Mouse (Mus musculus) spleen, embryonic (tissue): ENCODE results near the gene Inafm1.

ENCODE experiments used
- CTCF ChIA-PET: fragments of 350-600 bp; sonication (Branson Sonifier 250); formaldehyde crosslinking; loops from one replicate; lab custom pipeline; 2022; lab: Charles Lee

Inafm1 gene

DNA sequence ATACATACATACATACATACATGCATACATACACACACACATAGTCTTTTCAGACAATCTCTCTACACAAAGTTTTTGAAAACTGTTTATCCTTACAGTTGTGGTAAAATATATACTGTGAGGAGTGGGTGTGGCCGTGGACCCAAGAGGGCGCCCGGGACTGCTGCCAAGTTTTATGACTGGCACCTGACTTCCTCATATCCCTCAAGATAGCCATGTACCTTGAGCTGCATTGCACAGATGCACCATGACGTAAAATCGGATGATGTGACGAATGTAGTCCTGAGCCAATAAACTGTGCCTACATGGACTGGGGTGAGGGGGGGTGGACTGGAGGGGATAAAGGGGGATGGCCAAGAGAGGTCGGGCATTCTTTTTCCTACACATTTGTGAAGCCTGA, 6.8 kb downstream of the Inafm1 start:
- CTCF ChIA-PET: interaction anchor here (0.7 kb wide), 1 partner anchor 58 kb away, joined by 3 read pairs; no protein-coding TSS in a partner anchor

DNA sequence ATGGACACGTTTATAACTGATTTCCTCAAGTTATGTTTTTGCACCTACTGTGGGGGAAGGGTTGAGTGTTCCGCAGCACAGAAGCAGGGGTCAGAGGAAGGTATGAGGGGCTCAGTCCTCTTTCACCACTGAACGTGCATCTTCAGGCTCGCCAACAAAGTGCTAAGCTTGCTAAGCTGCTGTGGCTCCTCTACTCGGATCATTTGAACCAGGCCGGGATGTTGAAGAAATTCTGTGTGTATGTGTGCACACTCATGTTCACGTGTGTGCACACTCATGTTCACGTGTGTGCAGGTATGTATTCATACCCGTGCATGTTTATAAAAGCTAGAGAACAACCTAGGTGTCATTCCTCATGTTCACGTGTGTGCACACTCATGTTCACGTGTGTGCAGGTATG, 7.6 kb downstream of the Inafm1 start:
- CTCF ChIA-PET: interaction anchor here (0.7 kb wide), 1 partner anchor 203 kb away, joined by 3 read pairs; no protein-coding TSS in a partner anchor

DNA sequence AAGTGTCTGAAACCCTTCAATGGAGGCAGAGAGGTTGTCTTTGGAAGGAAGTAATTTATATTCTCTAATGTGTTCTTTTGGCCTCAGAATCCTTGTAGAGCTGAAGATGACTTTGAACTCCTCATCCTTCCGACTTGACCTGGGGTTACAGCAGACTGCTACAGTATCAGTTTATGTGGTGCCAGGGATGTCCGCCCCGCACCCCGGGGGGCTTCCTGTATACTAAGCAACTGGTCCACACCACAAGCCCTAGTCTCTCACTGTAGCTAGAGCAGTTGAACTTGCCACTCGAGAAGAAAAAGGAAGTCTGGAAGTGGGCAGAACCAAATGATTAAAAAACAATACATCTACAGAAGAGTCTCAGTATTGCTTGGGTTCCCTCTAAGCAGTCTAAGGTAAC, 9.6 kb downstream of the Inafm1 start:
- CTCF ChIA-PET: interaction anchor here (0.6 to 1.0 kb wide), 3 partner anchors 32 to 165 kb away, joined by 3 to 5 read pairs (median 3); no protein-coding TSS in a partner anchor

DNA sequence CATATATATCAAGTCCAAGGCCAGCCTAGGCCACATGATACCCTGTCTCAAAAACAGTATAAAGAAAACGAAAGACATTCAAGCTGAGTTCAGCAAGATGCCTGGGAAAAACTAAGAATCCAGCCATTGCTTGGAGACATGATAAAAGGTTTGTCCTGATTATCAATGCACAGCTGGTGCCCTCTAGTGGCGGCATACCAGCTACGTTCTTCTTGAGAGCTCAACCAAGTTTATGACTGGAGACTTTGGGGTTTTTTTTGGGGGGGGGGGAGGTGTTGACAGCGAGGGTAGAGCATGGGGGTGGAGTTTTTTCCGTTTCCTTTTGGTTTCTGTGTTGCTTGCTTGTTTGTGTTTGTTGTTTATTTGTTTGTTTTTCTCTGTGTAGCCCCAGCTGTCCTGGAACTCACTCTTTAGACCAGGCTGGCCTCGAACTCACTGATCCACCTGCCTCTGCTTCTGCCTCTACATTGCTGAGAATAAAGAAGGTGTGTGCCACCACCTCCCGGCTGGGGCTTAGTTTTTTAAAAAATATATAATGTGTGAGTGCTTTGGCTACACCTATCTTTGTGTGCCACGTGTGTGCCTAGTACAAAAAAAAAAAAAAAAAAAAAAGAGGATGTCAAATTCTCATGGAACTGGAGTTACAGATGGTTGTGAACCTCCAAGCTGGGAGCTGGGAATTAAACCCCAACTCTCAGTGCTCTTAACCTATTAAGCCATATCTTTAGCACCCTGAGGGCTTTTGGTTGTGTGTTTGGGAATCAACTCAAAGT, 10.2 kb downstream of the Inafm1 start:
- CTCF ChIA-PET: interaction anchor here (0.5 to 1.6 kb wide), 9 partner anchors 9 to 164 kb away, joined by 3 to 13 read pairs (median 4); no protein-coding TSS in a partner anchor

DNA sequence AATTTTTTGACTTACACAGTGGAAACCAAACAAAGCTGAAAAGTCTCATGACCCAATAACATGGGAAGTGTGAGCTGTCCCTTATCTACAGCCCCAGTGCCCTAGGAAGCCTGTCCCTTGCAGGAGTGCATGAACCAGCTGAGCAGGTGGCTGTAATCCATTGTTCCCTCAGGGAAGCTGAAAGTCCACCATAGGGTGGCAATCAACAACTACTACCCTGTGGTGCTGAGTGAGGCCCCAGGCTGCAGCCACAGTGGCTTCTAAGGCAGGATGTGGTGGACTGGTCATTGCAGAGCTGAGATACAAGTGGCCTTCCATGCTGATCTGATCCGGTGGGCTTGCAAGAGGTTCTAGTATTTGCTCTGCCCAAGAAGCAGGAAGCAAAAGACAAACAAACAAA, 12.3 kb downstream of the Inafm1 start:
- CTCF ChIA-PET: interaction anchor here (0.6 kb wide), 1 partner anchor 50 kb away, joined by 3 read pairs; no protein-coding TSS in a partner anchor

DNA sequence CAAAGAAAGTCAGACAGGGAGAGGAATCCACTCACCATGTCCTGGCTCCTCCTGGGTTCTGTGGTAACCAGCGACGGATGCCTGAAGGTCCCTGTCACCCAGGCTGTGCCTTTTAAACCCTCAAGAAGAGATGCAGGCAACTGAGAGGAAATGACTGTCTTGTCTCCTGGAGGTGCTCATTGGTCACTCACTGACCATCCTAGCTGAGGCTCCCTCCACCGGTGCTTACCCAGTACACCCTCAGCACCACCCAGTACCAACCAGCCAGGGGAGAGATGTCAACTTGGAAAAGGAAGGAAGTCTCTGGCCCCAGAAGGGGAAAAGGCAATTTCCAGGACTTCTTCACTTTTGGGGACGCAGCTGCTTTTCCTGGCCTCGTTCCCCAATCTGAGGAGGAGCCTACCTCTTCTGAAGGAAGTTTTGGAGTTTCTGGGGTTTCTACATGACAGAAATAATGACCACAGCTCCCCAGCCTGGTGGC, 14.3 kb downstream of the Inafm1 start, which contains the start of gene C5ar1:
TSS of gene C5ar1 (minus strand) at position 431 of the 481 bp plus-strand sequence.
- CTCF ChIA-PET: no interaction called here

DNA sequence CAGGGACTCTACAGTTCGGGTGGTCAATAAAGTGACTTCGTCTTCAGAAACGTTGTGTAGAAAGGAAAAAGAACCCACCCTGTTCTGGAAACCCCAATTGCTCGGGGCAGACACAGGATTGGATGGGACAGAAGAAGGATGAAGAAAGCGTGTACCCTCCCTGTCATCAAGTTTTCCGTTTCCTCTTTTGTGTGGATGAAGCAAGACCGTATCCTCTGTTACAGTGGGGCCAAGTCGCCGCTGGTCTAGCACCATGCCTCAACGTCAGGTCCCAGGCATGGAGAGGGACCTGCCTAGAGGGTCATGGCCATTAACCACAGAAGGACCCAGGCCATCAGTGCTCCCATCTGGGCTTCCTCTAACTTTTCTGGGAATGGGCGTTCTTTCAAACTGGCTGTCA, 15.6 kb downstream of the Inafm1 start:
- CTCF ChIA-PET: no interaction called here

DNA sequence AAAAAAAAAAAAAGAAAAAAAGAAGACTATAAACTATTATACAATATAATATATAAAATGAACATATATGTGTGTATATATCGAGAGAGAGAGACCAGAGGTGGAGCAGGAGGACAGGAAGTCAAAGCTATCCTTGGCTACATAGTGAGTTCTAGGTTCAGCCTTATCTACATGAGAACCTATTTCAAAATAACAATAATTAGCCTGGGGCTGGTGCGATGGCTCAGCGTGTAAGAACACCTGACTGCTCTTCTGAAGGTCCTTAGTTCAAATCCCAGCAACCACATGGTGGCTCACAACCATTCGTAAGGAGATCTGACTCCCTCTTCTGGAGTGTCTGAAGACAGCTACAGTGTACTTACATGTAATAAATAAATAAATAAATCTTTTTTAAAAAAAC, 17.5 kb downstream of the Inafm1 start:
- CTCF ChIA-PET: interaction anchor here (0.7 kb wide), 1 partner anchor 17 kb away, joined by 4 read pairs; the partner anchor contains the start of gene Inafm1

DNA sequence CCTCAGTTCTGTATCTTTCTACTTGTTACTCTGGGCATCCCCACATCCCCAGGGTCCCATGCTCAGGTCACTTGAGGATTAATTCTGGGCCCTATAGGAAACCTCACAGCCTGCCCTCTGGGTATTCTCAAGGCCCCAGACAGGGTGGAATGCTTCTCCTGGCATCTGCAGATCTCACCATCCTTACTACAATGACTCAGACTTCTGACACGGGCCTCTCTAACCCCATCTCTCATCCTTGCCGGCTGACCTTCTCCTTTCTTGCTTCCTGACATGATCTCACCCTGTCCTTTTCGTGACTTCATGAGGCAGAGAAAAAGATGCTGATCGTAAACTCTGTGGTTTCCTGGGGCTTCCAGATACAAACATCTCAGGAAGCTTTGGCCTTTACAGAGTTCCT, 19.2 kb downstream of the Inafm1 start:
- CTCF ChIA-PET: no interaction called here

DNA sequence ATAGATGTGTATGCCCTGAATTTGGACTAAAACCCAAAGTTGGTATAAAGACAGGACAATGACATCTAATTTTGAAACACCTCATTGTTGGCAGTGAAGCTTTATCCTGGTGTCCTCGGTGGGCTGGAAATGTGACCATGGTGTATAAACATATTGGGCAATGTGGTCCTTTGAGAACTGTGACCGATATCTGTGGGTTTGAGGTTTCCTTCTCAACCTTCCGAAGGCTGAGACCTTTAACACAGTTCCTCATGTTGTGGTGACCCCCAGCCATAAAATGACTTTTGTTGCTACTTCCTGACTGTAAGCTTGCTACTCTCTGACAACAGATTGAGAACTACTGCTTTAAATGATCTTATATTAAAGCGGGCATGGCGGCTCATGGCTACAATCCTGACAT, 22.7 kb downstream of the Inafm1 start:
- CTCF ChIA-PET: no interaction called here

DNA sequence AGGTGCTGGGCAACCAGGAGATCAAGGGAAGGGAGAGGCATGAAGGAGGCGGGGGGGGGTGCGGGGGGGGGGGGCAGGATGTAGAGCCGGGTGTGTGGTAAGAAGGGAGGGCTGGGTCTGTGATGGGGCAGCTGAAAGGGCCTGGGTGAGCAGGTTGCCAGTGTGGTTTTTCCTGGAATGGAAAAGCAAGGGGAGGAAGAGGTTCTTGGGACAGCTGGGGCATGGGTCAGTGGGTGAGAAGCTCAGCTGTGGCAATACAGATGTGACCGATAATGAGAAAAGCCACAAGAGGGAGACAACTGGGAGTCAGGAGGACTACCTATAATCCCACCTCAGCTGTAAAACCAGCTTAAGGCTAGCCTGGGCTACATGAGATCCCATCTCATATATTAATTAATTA, 27.5 kb downstream of the Inafm1 start:
- CTCF ChIA-PET: no interaction called here

DNA sequence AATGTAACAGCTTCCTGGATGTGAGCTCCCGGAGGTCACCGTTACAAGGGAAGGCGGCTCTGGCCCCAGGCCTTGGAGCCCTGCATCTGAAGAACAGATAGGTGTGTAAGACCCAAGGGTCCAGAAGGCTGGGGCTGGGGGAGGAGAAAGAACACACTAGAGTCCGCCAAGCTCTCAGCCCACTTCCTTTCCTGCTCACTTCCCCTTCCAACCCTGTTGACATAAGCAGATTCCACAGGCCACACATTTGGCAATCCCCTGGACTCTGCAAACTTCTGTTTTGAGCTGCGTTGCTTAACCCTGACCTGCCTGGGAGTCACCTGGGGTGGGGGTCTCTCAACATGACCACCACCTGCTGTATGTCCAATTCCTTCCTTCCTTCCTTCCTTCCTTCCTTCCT, 29.4 kb downstream of the Inafm1 start, which contains the start of gene C5ar2:
TSS of gene C5ar2 (minus strand) at position 88 of the 400 bp plus-strand sequence.
- CTCF ChIA-PET: no interaction called here

DNA sequence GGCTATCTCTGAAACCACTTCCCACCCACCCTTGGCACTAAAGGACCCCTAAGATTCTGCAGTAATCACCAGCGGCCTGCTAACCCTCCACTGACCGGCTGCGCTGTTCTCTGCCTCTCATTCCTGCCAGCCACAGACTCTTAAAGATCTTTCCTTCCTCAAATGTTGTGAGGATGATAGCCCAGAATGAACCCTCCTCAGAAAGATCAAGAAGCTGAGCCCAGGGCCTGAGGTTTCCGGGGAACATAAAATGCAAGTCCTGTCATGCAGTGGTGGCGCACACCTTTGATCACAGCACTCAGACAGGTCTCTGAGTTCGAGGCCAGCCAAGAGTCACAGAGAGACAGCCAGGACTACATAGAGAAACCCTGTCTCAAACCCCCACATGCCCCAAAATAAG, 31.2 kb downstream of the Inafm1 start:
- CTCF ChIA-PET: interaction anchor here (0.5 to 1.0 kb wide), 2 partner anchors 13 to 21 kb away, joined by 3 read pairs; no protein-coding TSS in a partner anchor

DNA sequence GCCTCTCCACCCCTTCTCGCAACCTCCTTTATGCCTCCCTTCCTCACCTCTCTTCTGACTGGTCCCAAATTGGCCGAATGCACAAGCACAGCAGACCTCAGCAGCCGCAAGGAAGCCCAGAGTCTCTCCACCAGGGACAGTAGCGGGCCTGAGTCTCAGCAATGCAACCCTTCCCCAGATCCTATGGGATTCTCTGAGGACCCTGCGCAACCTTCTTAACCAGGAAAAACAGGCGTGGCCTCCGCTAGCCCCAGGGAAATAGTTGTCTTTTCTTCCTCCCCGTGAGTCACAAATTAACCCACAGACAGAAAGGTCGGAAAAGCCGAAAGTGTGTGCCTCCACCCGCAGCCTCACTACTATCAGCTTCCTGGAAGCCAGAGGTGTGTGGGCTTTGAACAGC, 31.6 kb downstream of the Inafm1 start:
- CTCF ChIA-PET: interaction anchor here (1.0 kb wide), 1 partner anchor 12 kb away, joined by 3 read pairs; no protein-coding TSS in a partner anchor

DNA sequence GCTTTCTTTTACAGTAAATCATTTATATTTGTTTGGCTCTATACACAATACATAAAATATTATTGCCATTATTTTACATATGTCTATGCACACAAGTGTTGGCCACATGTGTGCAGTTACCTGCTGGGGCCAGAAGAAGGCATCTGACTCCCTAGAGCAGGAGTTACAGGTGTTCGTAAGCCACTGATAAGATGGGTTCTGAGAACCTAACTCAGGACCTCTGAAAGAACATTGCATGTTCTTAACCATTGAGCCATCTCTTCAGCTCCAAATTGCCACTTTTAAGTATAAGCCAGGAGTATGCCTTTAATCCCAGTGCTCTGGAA, 32.5 kb downstream of the Inafm1 start:
- CTCF ChIA-PET: interaction anchor here (1.0 kb wide), 1 partner anchor 12 kb away, joined by 3 read pairs; no protein-coding TSS in a partner anchor

DNA sequence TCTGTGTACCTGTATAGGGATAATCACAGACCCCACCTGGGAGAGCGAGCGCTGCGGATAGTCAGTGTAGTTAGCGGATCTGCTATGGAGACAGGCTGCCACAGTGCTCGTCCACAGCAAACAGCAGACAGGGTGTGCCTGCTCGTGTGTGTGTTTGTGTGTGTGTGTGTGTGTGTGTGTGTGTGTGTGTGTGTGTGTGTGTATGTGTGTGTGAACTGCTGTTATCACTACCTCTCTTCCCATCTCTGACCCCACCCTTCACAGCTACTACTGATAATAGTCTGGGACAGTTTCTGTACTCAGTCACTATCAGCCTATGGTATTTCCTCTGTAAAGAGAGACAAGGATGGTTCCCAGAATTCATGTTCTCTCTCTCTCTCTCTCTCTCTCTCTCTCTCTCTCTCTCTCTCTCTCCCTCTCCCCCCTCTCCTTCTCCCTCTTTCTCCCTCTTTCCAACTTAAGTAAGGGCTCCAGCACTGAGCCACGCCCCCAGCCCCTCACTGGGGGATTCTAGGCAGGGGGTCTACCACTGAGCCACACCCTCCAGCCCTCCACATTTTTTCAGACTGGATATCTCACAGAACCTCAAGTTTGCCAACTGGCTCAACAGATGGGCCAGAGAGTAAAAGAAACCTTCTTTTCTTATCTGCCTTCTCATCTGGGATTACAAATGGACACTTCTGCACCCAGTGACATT, 33.0 kb downstream of the Inafm1 start:
- CTCF ChIA-PET: interaction anchor here (0.6 to 0.8 kb wide), 2 partner anchors 9 to 19 kb away, joined by 4 to 10 read pairs; no protein-coding TSS in a partner anchor

DNA sequence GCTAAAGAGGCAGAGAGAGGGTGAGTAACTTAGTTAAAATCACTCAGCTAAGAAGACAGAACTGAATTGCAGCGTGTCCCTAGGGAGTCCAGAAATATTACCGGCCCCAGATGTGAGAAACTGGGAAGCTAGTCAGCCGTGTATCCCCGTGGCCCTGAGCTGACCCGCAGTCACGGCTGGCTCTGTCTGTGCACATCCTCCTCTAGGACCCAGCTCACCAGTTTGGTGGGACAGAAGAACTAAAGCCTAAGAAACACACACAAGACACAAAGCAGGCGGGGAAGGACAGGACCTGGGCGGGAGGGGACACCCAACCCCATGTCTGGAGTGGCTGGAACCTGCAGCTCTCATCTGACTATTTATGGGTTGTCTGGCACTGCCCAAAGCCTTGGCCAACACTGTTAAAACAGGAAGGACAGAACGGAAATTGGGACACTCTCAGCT, 33.8 kb downstream of the Inafm1 start:
- CTCF ChIA-PET: interaction anchor here (0.8 kb wide), 1 partner anchor 18 kb away, joined by 4 read pairs; no protein-coding TSS in a partner anchor

DNA sequence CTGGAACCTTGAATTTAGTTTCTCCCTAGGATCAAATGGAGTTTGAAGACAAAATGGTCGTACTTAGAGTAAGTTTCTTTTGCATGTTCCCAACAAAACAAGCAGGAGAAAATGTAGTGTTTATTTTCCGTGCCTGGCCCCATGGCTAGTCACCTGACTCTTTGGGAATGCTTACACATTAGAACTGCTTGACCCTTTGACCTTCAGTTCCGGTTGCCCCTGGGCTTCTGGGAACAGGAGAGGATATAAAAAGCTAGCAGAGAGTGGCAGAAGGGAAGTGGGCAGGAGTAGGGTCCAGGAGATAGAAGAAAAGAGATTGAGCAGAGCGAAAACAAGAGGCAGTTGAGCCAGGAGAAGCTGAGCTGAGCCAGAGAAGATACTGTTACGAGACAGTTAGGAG, 43.5 kb downstream of the Inafm1 start:
- CTCF ChIA-PET: interaction anchor here (0.7 to 1.5 kb wide), 3 partner anchors 12 to 736 kb away, joined by 3 to 5 read pairs (median 3); no protein-coding TSS in a partner anchor
